ENCODE assay signal across 7 mouse cellular contexts in genomic region chr13:53309661-53310160, GRCm38 (mm10). TPM values are rescaled to one million over a fixed set of nuclear protein-coding genes. Genes with fewer than 3 reads are reported as not detected.
DNase-seq lines count a peak whose midpoint lies in the region; ATAC-seq and TF ChIP-seq lines count a peak whose summit lies in the region.

No protein-coding gene starts in this region.

- DNase-seq in hindbrain, embryonic 10.5 days (ENCODE audit: low spot score) = peak; percentile 83
- peak; percentile 27 to 35 for DNase-seq in layer of hippocampus, adult 8-10 months (ENCODE audit: low spot score in 2 of 2)
- DNase-seq in lung, postnatal 0 days (ENCODE audit: low spot score) = peak; percentile 59
- DNase-seq in right cerebral cortex, postnatal 10 days (ENCODE audit: low spot score in 2 of 2) = peak; percentile 57 to 73
- DNase-seq in c-Kit-positive CD71-positive TER-119-positive erythroid progenitor cells, embryonic 14.5 days (ENCODE audit: low spot score) = no peak

- no peak for TF ChIP-seq EP300 in lung, postnatal 0 days (IDR thresholded peaks at IDR 0.05)

- H3K4me2 ChIP-seq in forebrain, embryonic 12.5 days = peak overlapping the region; percentile 52
- H3K4me2 ChIP-seq in lung, postnatal 0 days (replicated peaks; ENCODE audit: low read depth, low read length) = peak overlapping the region; percentile 66

- H3K4me1 ChIP-seq in brown adipose tissue, adult 24 weeks (ENCODE audit: control insufficient read depth, insufficient read depth, insufficient read length, low read length) = no peaks in the 10 kb centered on the region
- peaks cover 14% of the 10 kb centered on the region for H3K4me1 ChIP-seq in forebrain, embryonic 12.5 days
- peaks cover 22% of the 10 kb centered on the region for H3K4me1 ChIP-seq in hindbrain, embryonic 10.5 days (replicated peaks)
- H3K4me1 ChIP-seq in lung, postnatal 0 days (ENCODE audit: insufficient read depth, low read depth, low read length) = peaks cover 8% of the 10 kb centered on the region; the same call in 1 of the 2 replicates

- no peak overlapping the region for H3K27ac ChIP-seq in brown adipose tissue, adult 24 weeks (replicated peaks; ENCODE audit: low read depth, low read length)
- peak overlapping the region; percentile 68 for H3K27ac ChIP-seq in forebrain, embryonic 12.5 days
- H3K27ac ChIP-seq in hindbrain, embryonic 10.5 days = peak overlapping the region; percentile 89
- H3K27ac ChIP-seq in lung, postnatal 0 days (ENCODE audit: low read length) = no peak overlapping the region

- peak; percentile 77 for ATAC-seq in forebrain, embryonic 12.5 days (ENCODE audit: low FRiP score)
- ATAC-seq in lung, postnatal 0 days = peak; percentile 74

- TF ChIP-seq CTCF in lung, postnatal 0 days (IDR thresholded peaks at IDR 0.05) = peak; percentile 37

- no peaks in the 10 kb centered on the region for H3K36me3 ChIP-seq in forebrain, embryonic 12.5 days (replicated peaks)
- no peaks in the 10 kb centered on the region for H3K36me3 ChIP-seq in hindbrain, embryonic 10.5 days
- H3K36me3 ChIP-seq in lung, postnatal 0 days (ENCODE audit: insufficient read depth, low read length) = no peaks in the 10 kb centered on the region

- peak overlapping the region; percentile 47; the same call in 1 of the 2 replicates for H3K9ac ChIP-seq in forebrain, embryonic 12.5 days
- H3K9ac ChIP-seq in lung, postnatal 0 days (replicated peaks; ENCODE audit: low read depth) = no peak overlapping the region

- 4% methylated on average over 15 of the region's 15 CpGs for WGBS in forebrain, embryonic 12.5 days
- WGBS in hindbrain, embryonic 10.5 days = 3% methylated on average over 15 of the region's 15 CpGs
- under 1% methylated on average over 15 of the region's 15 CpGs for WGBS in lung, postnatal 0 days

- no peaks in the 10 kb centered on the region for H3K9me3 ChIP-seq in forebrain, embryonic 12.5 days
- H3K9me3 ChIP-seq in hindbrain, embryonic 10.5 days = no peaks in the 10 kb centered on the region
- no peaks in the 10 kb centered on the region for H3K9me3 ChIP-seq in lung, postnatal 0 days (ENCODE audit: low read length)

- 0 out of 2 replicates have a peak, but pooled peaks cover 6% of the 10 kb centered on the region for H3K27me3 ChIP-seq in forebrain, embryonic 12.5 days
- H3K27me3 ChIP-seq in hindbrain, embryonic 10.5 days (ENCODE audit: insufficient read depth, poor library complexity, severe bottlenecking) = 0 out of 2 replicates have a peak, but pooled peaks cover 3% of the 10 kb centered on the region
- H3K27me3 ChIP-seq in lung, postnatal 0 days (replicated peaks; ENCODE audit: insufficient read depth, low read length) = no peaks in the 10 kb centered on the region

- H3K4me3 ChIP-seq in brown adipose tissue, adult 24 weeks (ENCODE audit: insufficient read depth, low read depth, low read length) = 0 out of 2 replicates have a peak overlapping the region, but pooled peaks have one; percentile 13
- H3K4me3 ChIP-seq in forebrain, embryonic 12.5 days (replicated peaks) = peak overlapping the region; percentile 19
- peak overlapping the region; percentile 44 for H3K4me3 ChIP-seq in hindbrain, embryonic 10.5 days
- H3K4me3 ChIP-seq in lung, postnatal 0 days (ENCODE audit: low read depth, low read length) = peak overlapping the region; percentile 26; the same call in 1 of the 2 replicates

RNA-seq across cellular contexts. Expression of gene Ror2, which starts 23.8 kb away (rescaled TPM):
- 0.55 TPM in 1 of 2 replicates, not detected in the other for polyA plus RNA-seq in brown adipose tissue, adult 24 weeks (2012; ENCODE audit: insufficient read depth, insufficient read length, missing spikeins)
- polyA plus RNA-seq in forebrain, embryonic 12.5 days (2016; fragmentation: Nextera tagmentation; extraction: Ambion mirVana) = 13.9 and 18.5 TPM in 2 replicates
- 13.5 and 16.9 TPM in 2 replicates for polyA plus RNA-seq in hindbrain, embryonic 10.5 days (2016; fragmentation: Nextera tagmentation; extraction: Ambion mirVana)
- 1 to 10 TPM in 3 of 4 experiments, under 1 TPM in 1; 0.83 to 1.6 (median 1.2) TPM for total RNA-seq in layer of hippocampus, adult 8-10 months (2022)
- 5.3 and 5.5 TPM in 2 replicates for polyA plus RNA-seq in lung, postnatal 0 days (2015; fragmentation: Nextera tagmentation; extraction: Ambion mirVana)

Comparison
In these comparisons a context has a peak if more than half of its experiments do, and no peak if none do; other contexts are left out.
1. H3K27ac ChIP-seq: peak in forebrain, embryonic 12.5 days (single experiment) and hindbrain, embryonic 10.5 days (single experiment); none in brown adipose tissue, adult 24 weeks (single experiment) and lung, postnatal 0 days (single experiment).
2. Peak in every context shown above with its lines, with median percentiles within 50 percentile points of each other: H3K4me3 ChIP-seq.